Mouse (Mus musculus): ENCODE data around the gene Dok1.

DNA sequence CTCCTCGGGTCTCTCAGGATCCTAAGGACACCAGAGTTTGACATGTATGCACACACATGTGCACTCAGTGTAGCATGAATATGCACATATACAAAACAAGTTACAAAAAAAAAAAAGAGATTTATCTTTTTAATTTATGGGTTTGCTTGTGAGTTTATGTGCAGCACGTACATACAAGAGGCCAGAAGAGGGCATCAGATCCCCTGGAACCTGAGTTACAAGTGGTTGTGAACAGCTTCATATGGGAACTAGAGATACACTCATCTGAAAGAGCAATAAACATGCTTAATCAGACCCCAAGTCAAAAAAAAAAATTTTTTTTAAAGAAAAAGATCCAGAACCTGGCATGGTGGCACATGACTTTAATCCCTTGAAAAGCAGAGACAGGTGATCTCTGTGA, 41.7 kb upstream of the Dok1 start:
- no peak for TF ChIP-seq CTCF (IDR thresholded peaks at IDR 0.05; ENCODE audit: low read depth, low read length)
- no peak for TF ChIP-seq EP300 (IDR thresholded peaks at IDR 0.05; ENCODE audit: insufficient read depth, low read depth, low read length)
